Mouse (Mus musculus) liver, embryonic 16.5 days (tissue): ENCODE measurements at regions not wholly inside any gene's neighbourhood (a gene's known extent, or its start where the extent isn't known, plus 50 kb on each side); places are given as distances from the start of the nearest gene placed in this dataset.

ENCODE experiments used
- ATAC-seq: fragments of 200-750 bp; cut with Nextera tagmentation; 2 replicates; pipeline ENCODE4 v1.8.0; 2017; ENCODE audit warnings: low read depth, mild to moderate bottlenecking, moderate number of reproducible peaks, moderate library complexity
- H3K27ac ChIP-seq: fragments of 300-500 bp; sonication (generic); 2 replicates; pipeline ENCODE4 v1.5.1; 2014; ENCODE audit warnings: mild to moderate bottlenecking, low read length
- H3K27me3 ChIP-seq: fragments of 300-500 bp; sonication (generic); 2 replicates; pipeline ENCODE4 v1.6.1; 2014; ENCODE audit warnings: low read depth, low read length, mixed read lengths; ENCODE audit not compliant: control insufficient read depth, insufficient read depth
- H3K36me3 ChIP-seq: fragments of 300-500 bp; sonication (generic); 2 replicates; pipeline ENCODE4 v1.6.1; 2014; ENCODE audit warnings: mild to moderate bottlenecking; ENCODE audit not compliant: control insufficient read depth, insufficient read depth
- H3K4me1 ChIP-seq: fragments of 300-500 bp; sonication (generic); 2 replicates; pipeline ENCODE4 v1.6.1; 2014; ENCODE audit warnings: low read depth, low read length, mixed read lengths; ENCODE audit not compliant: control insufficient read depth
- H3K4me2 ChIP-seq: fragments of 300-500 bp; sonication (generic); 2 replicates; pipeline ENCODE4 v1.6.1; 2014; ENCODE audit warnings: low read depth, low read length, mixed read lengths
- H3K4me3 ChIP-seq: fragments of 300-500 bp; sonication (generic); 2 replicates; pipeline ENCODE4 v1.5.1; 2014; ENCODE audit warnings: low read depth, mild to moderate bottlenecking, low read length
- H3K9ac ChIP-seq: fragments of 300-500 bp; sonication (generic); 2 replicates; pipeline ENCODE4 v1.6.1; 2014; ENCODE audit warnings: low read depth, low read length
- H3K9me3 ChIP-seq: fragments of 300-500 bp; sonication (generic); replicated peaks from 2 replicates; pipeline ENCODE4 v1.6.1; 2016; ENCODE audit warnings: low read length; ENCODE audit not compliant: control insufficient read depth
- WGBS: fragments of 180-500 bp; shearing (Covaris S2); extraction: QIAGEN DNeasy Blood & Tissue Kit; methylation state at CpG from one replicate; pipeline ENCODE4 v1.1.7; 2014; ENCODE audit not compliant: insufficient replicate concordance; 5-methylcytosine and 5-hydroxymethylcytosine counted together

GRCm38 (mm10) chr7:68593344-68594016 lies 155.6 kb downstream of the Arrdc4 start:
- H3K4me1 ChIP-seq = no peaks in the 10 kb centered on the region
- no peaks in the 10 kb centered on the region for H3K9me3 ChIP-seq
- H3K27ac ChIP-seq = no peak overlapping the region
- WGBS = 39% methylated on average over 15 of the region's 15 CpGs
- no peaks in the 10 kb centered on the region for H3K27me3 ChIP-seq
- no peak overlapping the region for H3K4me2 ChIP-seq
- ATAC-seq = no peak
- no peak overlapping the region for H3K9ac ChIP-seq
- H3K4me3 ChIP-seq = no peak overlapping the region
- no peaks in the 10 kb centered on the region for H3K36me3 ChIP-seq

GRCm38 (mm10) chr7:68582540-68583325 lies 166.3 kb downstream of the Arrdc4 start:
- no peaks in the 10 kb centered on the region for H3K4me1 ChIP-seq
- H3K36me3 ChIP-seq = no peaks in the 10 kb centered on the region
- H3K4me3 ChIP-seq = no peak overlapping the region
- ATAC-seq = no peak
- no peaks in the 10 kb centered on the region for H3K9me3 ChIP-seq
- H3K27ac ChIP-seq = no peak overlapping the region
- 0 out of 2 replicates have a peak, but pooled peaks cover 2% of the 10 kb centered on the region for H3K27me3 ChIP-seq
- H3K4me2 ChIP-seq = no peak overlapping the region
- no peak overlapping the region for H3K9ac ChIP-seq
- 71% methylated on average over 13 of the region's 13 CpGs for WGBS

DNA sequence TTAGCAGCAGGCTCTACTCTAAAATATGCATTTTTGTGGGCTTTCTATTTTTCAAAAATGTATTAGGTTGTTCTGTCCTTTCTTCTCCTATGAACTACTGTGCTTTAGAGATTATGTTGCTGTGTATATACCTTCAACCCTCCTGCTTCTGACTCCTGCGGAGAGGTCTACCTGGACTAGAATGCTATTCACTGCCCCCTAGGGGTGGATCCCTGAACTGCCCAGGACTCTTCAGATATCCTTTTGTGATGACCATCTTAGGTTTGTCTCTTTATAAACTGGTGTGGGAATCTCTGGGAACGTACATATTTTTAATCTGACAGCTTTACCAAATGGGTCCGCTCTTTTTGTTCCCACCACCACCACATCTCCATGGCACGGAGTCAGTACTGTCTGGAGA lies 168.4 kb downstream of the Arrdc4 start:
- Histone ChIP-seq H3K9ac (no peak overlapping the region), H3K4me1 (no peaks in the 10 kb centered on the region)
- WGBS = 36% methylated on average over 4 of the region's 4 CpGs

DNA sequence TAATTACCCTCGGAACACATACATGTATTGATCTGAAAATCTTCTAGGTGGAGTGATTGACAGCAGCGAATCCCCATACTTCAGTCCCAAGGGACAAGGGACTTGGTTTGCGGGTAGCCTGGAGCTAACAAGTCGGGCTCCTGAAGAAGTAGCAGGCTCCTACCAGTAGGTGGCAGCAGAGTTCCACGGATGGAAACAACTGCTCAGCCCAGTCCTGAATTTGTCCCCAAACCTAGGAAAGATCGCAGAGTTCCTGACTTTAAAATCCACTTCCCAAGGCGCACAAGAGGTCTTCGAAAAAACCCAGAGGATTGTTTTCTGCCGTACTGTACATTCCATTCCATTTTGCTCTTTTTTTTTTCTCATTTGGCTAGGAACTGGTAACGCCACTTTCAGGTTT lies 169.4 kb downstream of the Arrdc4 start:
- 14% methylated on average over 10 of the region's 10 CpGs for WGBS
- Histone ChIP-seq H3K4me1 (no peaks in the 10 kb centered on the region), H3K27me3 (0 out of 2 replicates have a peak, but pooled peaks cover 2% of the 10 kb centered on the region), H3K9ac (no peak overlapping the region), H3K4me3 (no peak overlapping the region), H3K9me3 (no peaks in the 10 kb centered on the region), H3K4me2 (peak overlapping the region; percentile 38; the same call in 1 of the 2 replicates), H3K36me3 (no peaks in the 10 kb centered on the region), H3K27ac (no peak overlapping the region)
- no peak for ATAC-seq

More for the DNA sequence above, 168.4 kb downstream of the Arrdc4 start:
- Histone ChIP-seq H3K27ac (no peak overlapping the region), H3K9me3 (no peaks in the 10 kb centered on the region), H3K36me3 (no peaks in the 10 kb centered on the region), H3K4me3 (no peak overlapping the region), H3K27me3 (0 out of 2 replicates have a peak, but pooled peaks cover 2% of the 10 kb centered on the region), H3K4me2 (no peak overlapping the region)
- ATAC-seq = no peak

DNA sequence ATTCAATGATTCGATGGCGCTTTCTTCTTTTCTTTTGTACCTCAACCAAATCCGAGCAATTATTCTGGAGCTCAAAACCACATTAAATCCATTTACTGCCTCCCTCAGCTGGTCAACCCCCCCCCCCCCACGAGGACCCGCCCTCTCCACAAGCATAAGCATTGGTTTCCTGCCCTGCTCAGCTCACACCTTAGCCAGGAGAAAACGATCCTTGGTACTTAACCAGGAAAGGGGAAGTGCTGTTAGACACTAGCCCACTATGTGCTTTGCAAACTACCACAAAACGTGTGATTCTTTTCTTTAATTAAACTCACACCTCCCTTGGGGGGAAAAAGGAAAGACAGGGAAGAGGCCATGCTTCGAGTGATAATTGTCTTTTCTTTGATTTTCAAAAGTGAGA lies 169.8 kb downstream of the Arrdc4 start:
- Histone ChIP-seq H3K36me3 (no peaks in the 10 kb centered on the region), H3K4me1 (no peaks in the 10 kb centered on the region), H3K27me3 (0 out of 2 replicates have a peak, but pooled peaks cover 2% of the 10 kb centered on the region), H3K4me2 (no peak overlapping the region), H3K9me3 (no peaks in the 10 kb centered on the region), H3K27ac (no peak overlapping the region), H3K4me3 (no peak overlapping the region), H3K9ac (no peak overlapping the region)
- 30% methylated on average over 8 of the region's 8 CpGs for WGBS
- ATAC-seq = no peak

GRCm38 (mm10) chr7:68571315-68571714 lies 177.7 kb downstream of the Arrdc4 start:
- Histone ChIP-seq H3K4me3 (no peak overlapping the region), H3K4me1 (no peaks in the 10 kb centered on the region), H3K27ac (no peak overlapping the region), H3K27me3 (no peaks in the 10 kb centered on the region), H3K36me3 (no peaks in the 10 kb centered on the region), H3K9ac (no peak overlapping the region), H3K4me2 (no peak overlapping the region), H3K9me3 (no peaks in the 10 kb centered on the region)
- WGBS = 50% methylated on average over 4 of the region's 4 CpGs
- no peak for ATAC-seq

DNA sequence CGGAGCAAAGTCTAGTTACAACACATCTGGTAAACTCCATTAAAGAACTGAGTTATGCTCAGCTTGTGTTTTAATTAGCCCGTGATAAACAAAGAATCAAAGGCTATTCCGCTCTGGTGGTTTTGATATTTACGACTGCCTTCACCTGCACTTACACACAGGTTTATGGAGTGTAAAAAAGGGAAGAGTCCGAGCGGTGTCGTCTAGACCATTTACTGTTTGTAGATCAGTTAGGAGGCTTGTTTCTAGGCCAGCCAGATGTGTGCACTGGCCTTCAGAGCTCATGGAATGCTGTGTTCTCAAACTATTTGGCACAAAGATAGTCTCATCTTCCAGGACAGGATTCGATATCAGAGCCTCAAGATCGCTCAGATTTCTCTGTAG lies 180.9 kb downstream of the Arrdc4 start:
- Histone ChIP-seq H3K27ac (no peak overlapping the region), H3K27me3 (no peaks in the 10 kb centered on the region), H3K4me2 (no peak overlapping the region), H3K9ac (no peak overlapping the region), H3K4me3 (no peak overlapping the region), H3K9me3 (no peaks in the 10 kb centered on the region), H3K36me3 (no peaks in the 10 kb centered on the region), H3K4me1 (no peaks in the 10 kb centered on the region)
- WGBS = 67% methylated on average over 9 of the region's 9 CpGs
- no peak for ATAC-seq

DNA sequence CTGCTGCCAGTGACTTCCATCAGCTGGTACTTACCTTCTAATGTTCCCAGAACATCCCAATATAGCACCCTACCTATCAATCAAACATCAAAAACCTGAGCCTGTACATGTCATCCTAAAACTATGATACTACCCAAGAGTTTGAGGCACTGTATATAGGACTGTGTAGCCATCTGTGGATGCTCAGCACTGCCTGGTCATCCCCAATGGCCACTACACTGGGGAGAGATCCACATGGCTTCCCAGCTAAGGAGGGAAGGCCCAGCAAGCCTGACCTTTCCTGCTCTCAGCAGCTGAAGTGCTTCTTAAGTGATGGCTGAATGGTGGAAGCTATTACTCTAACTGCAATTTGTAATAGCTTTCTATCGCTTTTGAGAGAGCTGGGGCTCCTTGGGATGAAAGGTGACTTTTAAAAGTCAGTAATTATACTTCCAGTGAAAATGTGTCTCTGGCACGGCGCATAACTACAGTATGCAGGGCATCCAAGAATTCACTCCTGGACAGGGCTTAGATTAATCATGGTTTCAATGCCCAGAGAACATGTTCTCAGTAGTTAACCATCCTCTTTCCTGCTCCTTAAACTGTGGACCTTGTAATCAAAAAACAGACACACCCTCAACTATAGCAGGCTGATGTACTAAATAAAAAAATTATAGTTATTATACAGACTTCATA lies 181.5 kb downstream of the Arrdc4 start:
- no peak for ATAC-seq
- Histone ChIP-seq H3K9ac (no peak overlapping the region), H3K27ac (no peak overlapping the region), H3K9me3 (no peaks in the 10 kb centered on the region), H3K36me3 (no peaks in the 10 kb centered on the region), H3K27me3 (no peaks in the 10 kb centered on the region), H3K4me2 (no peak overlapping the region), H3K4me1 (no peaks in the 10 kb centered on the region), H3K4me3 (no peak overlapping the region)
- 66% methylated on average over 3 of the region's 3 CpGs for WGBS
